Mouse (Mus musculus) cerebral cortex, adult 2 months (tissue): ENCODE data around the gene Nlrp9b.

ENCODE experiments used
- WGBS: fragments of 180-500 bp; shearing (Covaris S2); methylation state at CpG from one replicate; pipeline ENCODE4 v1.1.7; 2018; 5-methylcytosine and 5-hydroxymethylcytosine counted together

Nlrp9b gene

DNA sequence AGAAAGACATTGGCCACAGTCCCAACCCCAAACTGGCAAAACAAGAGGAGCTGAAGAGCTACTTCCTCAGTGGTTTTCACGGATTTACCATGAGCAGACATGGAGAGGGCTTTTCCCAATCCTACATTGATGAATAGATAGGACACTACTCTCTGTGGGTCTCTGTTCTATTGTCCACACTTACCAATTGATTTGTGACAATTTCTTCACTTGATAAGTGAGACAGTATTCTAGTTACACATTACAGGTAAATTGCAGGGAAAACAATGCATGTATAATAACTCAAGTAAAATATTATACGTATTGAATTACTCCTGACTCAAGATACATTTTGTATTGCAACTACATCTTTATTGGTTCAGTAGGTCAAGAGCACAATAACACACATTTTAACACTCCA is 131.2 kb downstream of the Nlrp9b start, which contains the start of gene Gm16442:
TSS of gene Gm16442 (minus strand) at position 101 of the 400 bp plus-strand sequence.
- no CpG with 5 or more reads among the region's 2 CpGs for WGBS
